Mouse (Mus musculus): Measurements from ENCODE around the gene Sycn. TPM values are rescaled to one million over a fixed set of nuclear protein-coding genes. Genes with fewer than 3 reads are reported as not detected.
A peak's percentile ranks its signal among the peaks of the same experiment; 100 is the strongest.

The Sycn gene
- polyA plus RNA-seq, 1 experiment from 2014 or later = not detected

DNA sequence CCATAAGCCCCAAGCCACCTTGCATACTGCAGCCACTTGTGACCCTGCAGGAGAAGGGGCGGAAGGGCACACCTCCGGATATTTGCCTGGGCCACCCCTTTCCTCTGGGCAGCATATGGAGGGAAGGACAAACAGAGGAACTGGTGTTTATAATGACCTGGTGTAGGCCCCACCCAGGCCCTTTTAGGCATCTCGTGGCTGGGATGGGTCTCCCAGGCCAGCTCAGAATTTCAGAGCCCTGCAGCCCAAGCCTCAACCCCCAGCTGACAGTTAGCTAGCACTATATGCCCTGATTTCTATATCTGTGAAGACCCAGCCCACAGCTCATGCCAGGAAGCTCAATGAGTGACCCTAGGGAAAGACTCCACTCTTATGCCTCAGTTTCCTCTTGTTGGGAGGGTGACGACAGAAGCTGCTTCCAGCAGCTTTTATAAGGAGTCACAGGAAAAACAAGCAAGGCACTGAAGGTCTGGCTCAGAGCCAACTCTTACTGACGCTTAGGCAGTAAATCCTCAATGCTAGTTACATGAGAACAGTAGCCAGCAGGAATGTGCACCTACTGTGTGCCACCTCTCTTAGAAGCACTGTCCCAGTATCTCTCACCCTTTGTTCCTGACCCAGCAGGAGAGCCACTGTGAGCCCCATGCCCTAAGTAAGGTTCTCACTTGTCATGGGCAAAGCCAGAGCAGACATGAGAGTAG lies 30.4 kb downstream of the Sycn start:
- ATAC-seq = peak; percentile 73
- no peaks in the 10 kb centered on the region for H3K9me3 ChIP-seq (ENCODE audit: low read length)
- H3K27ac ChIP-seq (ENCODE audit: low read length) = peak overlapping the region; percentile 93
- H3K4me1 ChIP-seq (ENCODE audit: insufficient read depth, low read depth, low read length) = peaks cover 58% of the 10 kb centered on the region
- no peak overlapping the region for H3K4me3 ChIP-seq (ENCODE audit: low read depth, low read length)
- peaks cover 13% of the 10 kb centered on the region for H3K36me3 ChIP-seq (ENCODE audit: insufficient read depth, low read length)
- peak; percentile 77 for DNase-seq (ENCODE audit: low spot score)
- WGBS = 11% methylated on average over 5 of the region's 5 CpGs
- no peak overlapping the region for H3K9ac ChIP-seq (replicated peaks; ENCODE audit: low read depth)
- H3K27me3 ChIP-seq (replicated peaks; ENCODE audit: insufficient read depth, low read length) = no peaks in the 10 kb centered on the region
- H3K4me2 ChIP-seq (replicated peaks; ENCODE audit: low read depth, low read length) = peak overlapping the region; percentile 36
- peak; percentile 93 for TF ChIP-seq EP300 (IDR thresholded peaks at IDR 0.05)
- no peak for TF ChIP-seq CTCF (IDR thresholded peaks at IDR 0.05)

GRCm38 (mm10) chr7:28572689-28573088 lies 32.0 kb downstream of the Sycn start:
- Histone ChIP-seq H3K4me2 (replicated peaks; ENCODE audit: low read depth, low read length) (no peak overlapping the region), H3K36me3 (ENCODE audit: insufficient read depth, low read length) (peaks cover 1% of the 10 kb centered on the region), H3K27ac (ENCODE audit: low read length) (peak overlapping the region; percentile 93), H3K4me1 (ENCODE audit: insufficient read depth, low read depth, low read length) (peaks cover 71% of the 10 kb centered on the region), H3K4me3 (ENCODE audit: low read depth, low read length) (no peak overlapping the region), H3K27me3 (replicated peaks; ENCODE audit: insufficient read depth, low read length) (no peaks in the 10 kb centered on the region), H3K9ac (replicated peaks; ENCODE audit: low read depth) (no peak overlapping the region), H3K9me3 (ENCODE audit: low read length) (no peaks in the 10 kb centered on the region)
- WGBS = 56% methylated on average over 5 of the region's 5 CpGs
- no peak for ATAC-seq
- no peak for DNase-seq (ENCODE audit: low spot score)
- TF ChIP-seq CTCF (IDR thresholded peaks at IDR 0.05) = no peak
- TF ChIP-seq EP300 (IDR thresholded peaks at IDR 0.05) = no peak

- Histone ChIP-seq H3K9ac (replicated peaks; ENCODE audit: low read depth) (no peak overlapping the region), H3K27me3 (replicated peaks; ENCODE audit: insufficient read depth, low read length) (no peaks in the 10 kb centered on the region), H3K4me2 (replicated peaks; ENCODE audit: low read depth, low read length) (no peak overlapping the region), H3K36me3 (ENCODE audit: insufficient read depth, low read length) (no peaks in the 10 kb centered on the region), H3K9me3 (ENCODE audit: low read length) (no peaks in the 10 kb centered on the region), H3K27ac (ENCODE audit: low read length) (peak overlapping the region; percentile 93), H3K4me1 (ENCODE audit: insufficient read depth, low read depth, low read length) (peaks cover 75% of the 10 kb centered on the region), H3K4me3 (ENCODE audit: low read depth, low read length) (no peak overlapping the region)
- WGBS = 81% methylated on average over 3 of the region's 3 CpGs
- no peak for DNase-seq (ENCODE audit: low spot score)
- ATAC-seq = no peak
- TF ChIP-seq CTCF (IDR thresholded peaks at IDR 0.05) (0 out of 2 replicates have a peak, but pooled peaks have one; percentile 3), EP300 (IDR thresholded peaks at IDR 0.05) (no peak)
Observed at GRCm38 (mm10) chr7:28573236-28573635, 32.6 kb downstream of the Sycn start.

DNA sequence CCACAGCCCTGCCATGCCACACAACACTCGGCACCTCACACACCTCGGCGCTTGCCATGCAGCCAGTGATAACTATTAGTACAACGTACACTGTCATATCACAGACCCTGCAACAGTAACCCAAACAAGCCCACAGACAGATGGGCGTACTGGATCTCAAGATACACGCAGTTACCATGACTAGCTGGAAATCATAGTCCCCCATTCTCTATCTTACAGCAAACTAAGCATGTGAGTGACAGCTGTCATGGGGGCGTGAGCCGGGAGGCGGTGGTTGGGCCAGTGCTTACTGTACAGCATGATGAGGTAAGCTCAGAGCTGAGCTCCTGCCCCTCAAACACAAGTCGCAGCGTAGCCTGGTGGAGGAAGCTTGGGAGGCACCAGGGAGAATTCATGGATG lies 34.9 kb downstream of the Sycn start:
- Histone ChIP-seq H3K9me3 (ENCODE audit: low read length) (no peaks in the 10 kb centered on the region), H3K27me3 (replicated peaks; ENCODE audit: insufficient read depth, low read length) (no peaks in the 10 kb centered on the region), H3K4me2 (replicated peaks; ENCODE audit: low read depth, low read length) (no peak overlapping the region), H3K9ac (replicated peaks; ENCODE audit: low read depth) (no peak overlapping the region), H3K36me3 (ENCODE audit: insufficient read depth, low read length) (no peaks in the 10 kb centered on the region), H3K4me3 (ENCODE audit: low read depth, low read length) (no peak overlapping the region), H3K4me1 (ENCODE audit: insufficient read depth, low read depth, low read length) (peaks cover 62% of the 10 kb centered on the region), H3K27ac (ENCODE audit: low read length) (0 out of 2 replicates have a peak overlapping the region, but pooled peaks have one; percentile 93)
- DNase-seq (ENCODE audit: low spot score) (no peak), ATAC-seq (no peak)
- TF ChIP-seq EP300 (IDR thresholded peaks at IDR 0.05) (no peak), CTCF (IDR thresholded peaks at IDR 0.05) (no peak)
- WGBS = 78% methylated on average over 11 of the region's 11 CpGs

DNA sequence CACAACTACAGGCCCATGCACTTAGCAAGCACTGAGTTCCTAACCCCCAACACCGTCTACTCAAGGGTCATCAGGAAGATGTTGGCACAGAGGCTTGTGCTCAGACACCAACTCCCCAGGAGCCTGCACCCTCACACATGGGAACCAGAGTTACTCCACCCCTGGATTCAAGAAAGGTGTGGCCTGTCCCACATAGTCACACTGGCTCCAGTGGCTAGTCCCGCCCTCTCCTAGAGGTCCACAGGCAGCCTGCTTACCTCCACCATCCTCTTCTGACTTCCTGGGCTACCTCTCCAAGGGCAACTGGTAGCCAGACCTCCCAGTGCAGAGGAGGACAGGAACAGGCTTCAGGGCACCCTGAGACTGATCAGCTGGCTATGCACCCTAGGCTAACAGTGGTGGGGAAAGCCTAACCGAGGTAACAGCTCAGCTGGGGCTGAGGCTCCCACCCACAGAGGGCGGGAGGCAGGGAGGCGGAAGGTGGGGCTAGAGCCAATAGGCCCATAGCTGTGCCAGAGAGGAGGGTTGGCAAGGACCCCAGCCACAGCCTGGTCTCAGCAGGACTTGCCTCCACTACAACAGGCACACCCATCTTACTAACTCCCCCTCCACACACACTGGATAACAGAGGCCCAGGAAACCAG lies 35.7 kb downstream of the Sycn start:
- Histone ChIP-seq H3K27ac (ENCODE audit: low read length) (peak overlapping the region; percentile 93), H3K27me3 (replicated peaks; ENCODE audit: insufficient read depth, low read length) (no peaks in the 10 kb centered on the region), H3K36me3 (ENCODE audit: insufficient read depth, low read length) (no peaks in the 10 kb centered on the region), H3K4me3 (ENCODE audit: low read depth, low read length) (no peak overlapping the region), H3K4me1 (ENCODE audit: insufficient read depth, low read depth, low read length) (peaks cover 57% of the 10 kb centered on the region), H3K4me2 (replicated peaks; ENCODE audit: low read depth, low read length) (peak overlapping the region; percentile 31), H3K9me3 (ENCODE audit: low read length) (no peaks in the 10 kb centered on the region), H3K9ac (replicated peaks; ENCODE audit: low read depth) (0 out of 2 replicates have a peak overlapping the region, but pooled peaks have one; percentile 19)
- TF ChIP-seq EP300 (IDR thresholded peaks at IDR 0.05) = no peak
- peak; percentile 9; the same call in 1 of the 2 replicates for TF ChIP-seq CTCF (IDR thresholded peaks at IDR 0.05)
- ATAC-seq = peak; percentile 81
- 53% methylated on average over 5 of the region's 5 CpGs for WGBS
- DNase-seq (ENCODE audit: low spot score) = peak; percentile 86

GRCm38 (mm10) chr7:28577826-28578542 lies 37.3 kb downstream of the Sycn start:
- 0 out of 2 replicates have a peak, but pooled peaks cover under 1% of the 10 kb centered on the region for H3K36me3 ChIP-seq (ENCODE audit: insufficient read depth, low read length)
- DNase-seq (ENCODE audit: low spot score) = peak; percentile 93
- 50% methylated on average over 9 of the region's 9 CpGs for WGBS
- H3K4me2 ChIP-seq (replicated peaks; ENCODE audit: low read depth, low read length) = peak overlapping the region; percentile 19; the same call in 1 of the 2 replicates
- TF ChIP-seq CTCF (IDR thresholded peaks at IDR 0.05) (no peak), EP300 (IDR thresholded peaks at IDR 0.05) (peak; percentile 85)
- H3K27me3 ChIP-seq (replicated peaks; ENCODE audit: insufficient read depth, low read length) = no peaks in the 10 kb centered on the region
- peak; percentile 90 for ATAC-seq
- no peak overlapping the region for H3K4me3 ChIP-seq (ENCODE audit: low read depth, low read length)
- H3K9ac ChIP-seq (replicated peaks; ENCODE audit: low read depth) = peak overlapping the region; percentile 19; the same call in 1 of the 2 replicates
- peak overlapping the region; percentile 93 for H3K27ac ChIP-seq (ENCODE audit: low read length)
- no peaks in the 10 kb centered on the region for H3K9me3 ChIP-seq (ENCODE audit: low read length)
- peaks cover 42% of the 10 kb centered on the region for H3K4me1 ChIP-seq (ENCODE audit: insufficient read depth, low read depth, low read length)

Measured in lung, postnatal 0 days (tissue).